Mouse (Mus musculus): ENCODE measurements around the gene Gpr37. TPM values are rescaled to one million over a fixed set of nuclear protein-coding genes. Genes with fewer than 3 reads are reported as not detected.
A peak's percentile ranks its signal among the peaks of the same experiment; 100 is the strongest.

Gpr37 gene
- 0.95 and 4.2 TPM in 2 replicates for polyA plus RNA-seq (2016; fragmentation: Nextera tagmentation; extraction: Ambion mirVana)

GRCm38 (mm10) chr6:25690629-25691028, at the start of gene Gpr37:
Gene Gpr37 (minus strand): TSS chr6:25690729.
- 36% methylated on average over 7 of the region's 7 CpGs for WGBS
- Histone ChIP-seq H3K4me1 (replicated peaks) (peaks cover 14% of the 10 kb centered on the region), H3K4me3 (peak within 1 kb of the TSS; percentile 71), H3K9me3 (no peaks in the 10 kb centered on the region), H3K27ac (peak within 1 kb of the TSS; percentile 84), H3K36me3 (no peaks in the 10 kb centered on the region), H3K27me3 (ENCODE audit: insufficient read depth, poor library complexity, severe bottlenecking) (peaks cover 25% of the 10 kb centered on the region)
- no peak for DNase-seq (ENCODE audit: low spot score)

DNA sequence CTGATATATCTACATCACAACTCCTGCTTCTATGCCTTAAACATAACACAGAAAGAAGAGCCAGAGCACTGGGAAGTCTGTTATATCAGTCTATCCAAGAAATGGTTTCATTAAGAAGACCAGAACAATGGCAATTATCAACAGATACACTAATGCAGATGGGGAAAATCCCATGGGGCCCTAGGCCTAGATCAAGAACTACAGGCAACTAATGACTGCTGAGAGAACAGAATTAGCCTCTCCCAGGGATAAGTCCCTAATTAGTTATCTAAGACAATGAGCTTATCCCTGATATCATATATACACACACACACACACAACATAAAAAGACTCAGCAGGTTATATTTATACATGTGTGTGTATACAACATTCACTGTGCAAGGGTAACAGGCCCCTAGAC, 46.0 kb upstream of the Gpr37 start:
- Histone ChIP-seq H3K36me3 (no peaks in the 10 kb centered on the region), H3K4me1 (replicated peaks) (no peaks in the 10 kb centered on the region), H3K4me3 (no peak overlapping the region), H3K27me3 (ENCODE audit: insufficient read depth, poor library complexity, severe bottlenecking) (no peaks in the 10 kb centered on the region), H3K27ac (no peak overlapping the region), H3K9me3 (no peaks in the 10 kb centered on the region)
- DNase-seq (ENCODE audit: low spot score) = no peak

GRCm38 (mm10) chr6:25726560-25726959, 36.0 kb upstream of the Gpr37 start:
- no peaks in the 10 kb centered on the region for H3K4me1 ChIP-seq (replicated peaks)
- no peak for DNase-seq (ENCODE audit: low spot score)
- no peaks in the 10 kb centered on the region for H3K27me3 ChIP-seq (ENCODE audit: insufficient read depth, poor library complexity, severe bottlenecking)
- no peaks in the 10 kb centered on the region for H3K9me3 ChIP-seq
- H3K36me3 ChIP-seq = no peaks in the 10 kb centered on the region
- H3K4me3 ChIP-seq = no peak overlapping the region
- WGBS = 83% methylated on average over 1 of the region's 1 CpGs
- no peak overlapping the region for H3K27ac ChIP-seq

DNA sequence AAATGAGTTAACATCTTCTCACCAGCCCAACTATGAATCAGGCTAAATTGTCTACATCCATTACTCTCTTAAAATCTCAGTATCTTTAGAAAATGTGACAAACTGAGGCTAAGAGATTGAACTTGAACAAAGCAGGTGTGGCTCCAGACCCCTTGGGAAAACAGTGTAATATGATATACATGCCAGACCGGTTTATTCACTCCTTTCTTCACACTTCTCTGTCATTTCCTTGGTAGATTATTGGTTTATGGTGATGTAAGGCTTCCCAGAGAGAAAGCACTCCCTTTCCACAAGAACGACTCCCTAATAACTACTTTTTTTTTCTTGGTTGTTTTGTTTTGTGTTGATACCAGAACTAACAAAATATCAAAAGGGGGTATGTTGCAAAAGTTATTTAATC, 20.1 kb upstream of the Gpr37 start:
- Histone ChIP-seq H3K4me3 (no peak overlapping the region), H3K9me3 (no peaks in the 10 kb centered on the region), H3K4me1 (replicated peaks) (no peaks in the 10 kb centered on the region), H3K36me3 (no peaks in the 10 kb centered on the region), H3K27me3 (ENCODE audit: insufficient read depth, poor library complexity, severe bottlenecking) (no peaks in the 10 kb centered on the region), H3K27ac (no peak overlapping the region)
- DNase-seq (ENCODE audit: low spot score) = no peak
- 43% methylated on average over 2 of the region's 2 CpGs for WGBS

DNA sequence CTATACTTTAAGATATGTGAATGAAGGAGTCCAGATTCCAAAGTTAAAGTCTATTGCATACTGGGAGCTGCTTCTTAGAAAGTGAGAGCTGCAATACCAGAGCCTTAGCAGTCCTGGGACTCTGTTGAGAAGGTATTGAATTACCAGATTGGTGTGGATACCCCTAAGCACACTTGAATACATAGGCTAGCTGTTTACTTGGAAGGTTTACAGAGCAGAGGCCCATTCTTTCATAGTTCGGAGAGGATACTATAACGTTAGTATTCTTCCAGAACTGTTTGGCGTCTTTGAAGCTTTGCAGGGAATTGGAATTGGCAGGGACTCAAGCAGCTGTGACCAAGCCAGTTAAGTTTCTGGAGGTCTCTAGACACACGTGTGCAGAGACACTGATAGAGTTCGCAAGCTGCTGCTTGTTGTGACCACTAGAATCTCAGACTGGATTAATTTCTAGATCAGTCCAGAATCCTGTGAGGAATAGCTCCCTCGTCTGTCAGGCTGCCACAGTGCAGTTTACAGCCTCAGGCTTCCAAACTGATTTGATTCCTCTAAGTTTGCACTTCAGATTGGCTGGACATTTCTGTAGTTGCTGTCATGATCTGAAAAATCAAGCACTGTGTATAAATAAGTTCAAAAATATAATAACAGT, 18.8 kb upstream of the Gpr37 start:
- Histone ChIP-seq H3K27me3 (ENCODE audit: insufficient read depth, poor library complexity, severe bottlenecking) (no peaks in the 10 kb centered on the region), H3K27ac (no peak overlapping the region), H3K9me3 (no peaks in the 10 kb centered on the region), H3K4me1 (replicated peaks) (no peaks in the 10 kb centered on the region), H3K4me3 (no peak overlapping the region), H3K36me3 (no peaks in the 10 kb centered on the region)
- 54% methylated on average over 6 of the region's 6 CpGs for WGBS
- peak; percentile 32 for DNase-seq (ENCODE audit: low spot score)

DNA sequence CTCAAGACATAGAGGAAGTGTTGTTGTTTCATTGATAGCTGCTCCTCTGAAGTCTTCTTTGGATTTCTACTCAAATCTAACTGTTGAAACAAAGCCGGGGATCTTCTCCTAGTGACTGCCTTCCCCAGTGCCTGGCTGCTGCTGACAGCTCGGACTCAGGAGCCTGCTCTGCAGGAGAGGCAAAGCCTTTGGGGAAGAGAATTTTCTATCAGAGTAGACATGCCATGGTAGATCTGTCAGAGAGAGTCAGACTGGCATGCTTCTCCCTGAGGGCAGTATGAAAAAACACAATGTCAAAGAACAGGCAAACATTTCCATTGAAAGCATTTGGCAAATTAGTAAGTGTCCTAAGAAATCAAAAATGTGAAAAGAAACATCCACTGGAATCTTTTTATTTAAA, 9.4 kb upstream of the Gpr37 start:
- Histone ChIP-seq H3K27ac (no peak overlapping the region), H3K4me1 (replicated peaks) (no peaks in the 10 kb centered on the region), H3K36me3 (no peaks in the 10 kb centered on the region), H3K27me3 (ENCODE audit: insufficient read depth, poor library complexity, severe bottlenecking) (no peaks in the 10 kb centered on the region), H3K4me3 (no peak overlapping the region), H3K9me3 (no peaks in the 10 kb centered on the region)
- no peak for DNase-seq (ENCODE audit: low spot score)
- 36% methylated on average over 2 of the region's 2 CpGs for WGBS

DNA sequence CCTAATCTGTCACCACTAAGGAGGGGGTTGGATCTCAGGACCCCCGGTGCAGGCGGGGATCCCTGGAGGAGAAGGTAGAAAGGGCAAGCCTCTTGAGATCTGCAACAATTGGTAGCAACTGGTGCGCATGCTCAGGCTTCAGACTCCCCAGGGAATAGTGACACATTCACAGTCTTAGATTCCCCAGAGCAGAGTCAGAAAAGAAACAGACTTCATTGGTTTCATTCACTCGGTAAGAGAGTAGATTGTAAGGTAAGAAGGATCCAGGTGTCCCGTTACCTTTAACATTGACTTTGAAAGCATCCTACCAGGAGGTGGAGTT, 284 bp downstream of the Gpr37 start:
- Histone ChIP-seq H3K27me3 (ENCODE audit: insufficient read depth, poor library complexity, severe bottlenecking) (peaks cover 25% of the 10 kb centered on the region), H3K36me3 (no peaks in the 10 kb centered on the region), H3K9me3 (no peaks in the 10 kb centered on the region), H3K27ac (peak overlapping the region; percentile 84), H3K4me1 (replicated peaks) (peaks cover 14% of the 10 kb centered on the region), H3K4me3 (peak overlapping the region; percentile 71)
- 1% methylated on average over 5 of the region's 5 CpGs for WGBS
- peak; percentile 66 for DNase-seq (ENCODE audit: low spot score)

- Histone ChIP-seq H3K27ac (peak overlapping the region; percentile 84), H3K4me1 (replicated peaks) (peaks cover 14% of the 10 kb centered on the region), H3K27me3 (ENCODE audit: insufficient read depth, poor library complexity, severe bottlenecking) (peaks cover 25% of the 10 kb centered on the region), H3K9me3 (no peaks in the 10 kb centered on the region), H3K4me3 (peak overlapping the region; percentile 71), H3K36me3 (no peaks in the 10 kb centered on the region)
- peak; percentile 68 for DNase-seq (ENCODE audit: low spot score)
- under 1% methylated on average over 43 of the region's 43 CpGs for WGBS
Observed at GRCm38 (mm10) chr6:25689520-25690283, 827 bp downstream of the Gpr37 start.

DNA sequence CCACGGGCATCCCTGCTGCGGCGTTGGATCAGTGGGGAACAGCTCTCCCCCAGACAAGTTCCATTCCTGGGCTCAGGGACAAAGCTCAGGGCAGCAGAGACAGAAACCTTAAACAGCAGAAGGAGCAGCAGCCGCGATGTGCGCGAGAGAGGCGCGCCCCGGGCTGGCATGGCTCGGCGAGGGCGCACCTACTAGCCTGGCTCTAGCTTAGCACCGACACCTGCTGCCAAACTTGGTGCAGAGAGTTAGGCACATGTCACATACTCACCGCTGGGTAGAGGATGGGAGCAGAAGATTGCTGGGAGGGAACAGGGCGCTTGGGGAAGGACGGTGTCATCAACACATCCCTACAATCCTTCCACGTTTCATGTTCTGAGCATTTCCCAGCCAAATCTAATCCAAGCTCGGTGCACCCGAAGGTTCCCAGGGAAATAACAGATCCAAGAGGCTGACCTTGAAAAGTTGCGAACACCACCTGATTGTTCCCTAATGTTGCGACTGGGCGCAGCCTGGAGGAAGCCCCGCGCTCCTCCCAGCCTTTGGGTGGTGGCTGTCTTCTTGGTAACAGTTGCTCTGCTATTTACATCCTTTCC, 1.5 kb downstream of the Gpr37 start:
- peak overlapping the region; percentile 84; the same call in 1 of the 2 replicates for H3K27ac ChIP-seq
- no peaks in the 10 kb centered on the region for H3K9me3 ChIP-seq
- peaks cover 25% of the 10 kb centered on the region for H3K27me3 ChIP-seq (ENCODE audit: insufficient read depth, poor library complexity, severe bottlenecking)
- peak overlapping the region; percentile 71 for H3K4me3 ChIP-seq
- peaks cover 14% of the 10 kb centered on the region for H3K4me1 ChIP-seq (replicated peaks)
- no peaks in the 10 kb centered on the region for H3K36me3 ChIP-seq
- 2% methylated on average over 25 of the region's 25 CpGs for WGBS
- peak; percentile 32 for DNase-seq (ENCODE audit: low spot score)

- WGBS = 79% methylated on average over 3 of the region's 3 CpGs
- peaks cover 25% of the 10 kb centered on the region for H3K27me3 ChIP-seq (ENCODE audit: insufficient read depth, poor library complexity, severe bottlenecking)
- H3K4me3 ChIP-seq = no peak overlapping the region
- H3K4me1 ChIP-seq (replicated peaks) = peaks cover 14% of the 10 kb centered on the region
- no peak for DNase-seq (ENCODE audit: low spot score)
- H3K36me3 ChIP-seq = no peaks in the 10 kb centered on the region
- H3K9me3 ChIP-seq = no peaks in the 10 kb centered on the region
- no peak overlapping the region for H3K27ac ChIP-seq
Observed at GRCm38 (mm10) chr6:25686760-25687200, 3.7 kb downstream of the Gpr37 start.

DNA sequence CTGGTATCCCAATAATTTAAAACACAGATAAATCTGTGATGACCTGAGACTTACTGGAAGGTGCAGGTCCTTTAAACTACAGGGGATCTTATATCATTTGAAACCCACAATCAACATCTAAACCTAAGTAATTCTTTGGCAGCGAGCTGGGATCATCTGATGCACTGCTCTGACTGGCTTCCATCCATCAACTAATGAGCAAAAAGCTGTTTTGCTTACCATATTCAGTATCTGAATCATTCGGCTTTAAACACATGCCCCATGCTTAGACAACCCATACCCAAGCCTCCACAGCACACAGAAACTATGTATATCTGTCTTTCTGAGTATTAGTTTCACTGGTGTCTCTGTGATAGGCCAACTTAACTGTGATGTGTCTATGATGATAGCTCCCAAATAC, 6.1 kb downstream of the Gpr37 start:
- no peak for DNase-seq (ENCODE audit: low spot score)
- H3K27me3 ChIP-seq (ENCODE audit: insufficient read depth, poor library complexity, severe bottlenecking) = peaks cover 25% of the 10 kb centered on the region

GRCm38 (mm10) chr6:25675111-25675510, 15.4 kb downstream of the Gpr37 start:
- no peaks in the 10 kb centered on the region for H3K27me3 ChIP-seq (ENCODE audit: insufficient read depth, poor library complexity, severe bottlenecking)
- no peaks in the 10 kb centered on the region for H3K9me3 ChIP-seq
- no peaks in the 10 kb centered on the region for H3K36me3 ChIP-seq
- H3K27ac ChIP-seq = no peak overlapping the region
- H3K4me1 ChIP-seq (replicated peaks) = no peaks in the 10 kb centered on the region
- H3K4me3 ChIP-seq = no peak overlapping the region
- 90% methylated on average over 4 of the region's 4 CpGs for WGBS
- DNase-seq (ENCODE audit: low spot score) = no peak

More for the DNA sequence above, 6.1 kb downstream of the Gpr37 start:
- Histone ChIP-seq H3K9me3 (no peaks in the 10 kb centered on the region), H3K36me3 (no peaks in the 10 kb centered on the region), H3K27ac (no peak overlapping the region), H3K4me1 (replicated peaks) (peaks cover 12% of the 10 kb centered on the region), H3K4me3 (no peak overlapping the region)
- 87% methylated on average over 2 of the region's 2 CpGs for WGBS

DNA sequence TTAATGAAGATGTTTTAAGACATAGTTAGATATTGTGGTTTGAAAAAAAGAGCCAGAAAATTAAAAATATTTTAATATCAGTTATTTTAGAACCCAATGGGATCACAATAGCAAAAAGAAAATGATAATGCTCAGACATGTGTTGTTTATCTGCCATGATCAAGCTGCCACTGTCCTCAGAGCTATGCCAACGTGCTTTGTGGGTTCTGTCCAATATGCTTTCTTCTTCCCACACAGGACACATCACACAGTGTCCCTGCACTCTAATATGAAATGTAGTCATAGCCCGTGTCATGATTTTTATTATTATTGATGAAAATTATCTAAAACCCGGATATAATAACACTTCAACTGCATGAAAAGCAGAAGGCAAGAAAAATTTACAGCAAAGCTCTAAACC, 16.7 kb downstream of the Gpr37 start:
- WGBS = 77% methylated on average over 3 of the region's 3 CpGs
- Histone ChIP-seq H3K27me3 (ENCODE audit: insufficient read depth, poor library complexity, severe bottlenecking) (no peaks in the 10 kb centered on the region), H3K9me3 (no peaks in the 10 kb centered on the region), H3K36me3 (no peaks in the 10 kb centered on the region), H3K4me3 (no peak overlapping the region), H3K4me1 (replicated peaks) (no peaks in the 10 kb centered on the region), H3K27ac (no peak overlapping the region)
- DNase-seq (ENCODE audit: low spot score) = no peak
